Mouse (Mus musculus) neural tube, embryonic 11.5 days (tissue): ENCODE data around the gene Pigm. TPM values are rescaled to one million over a fixed set of nuclear protein-coding genes. Genes with fewer than 3 reads are reported as not detected.

Source experiments
- ATAC-seq: fragments of 200-750 bp; cut with Nextera tagmentation; 2 replicates; pipeline ENCODE4 v1.8.0; 2017; ENCODE audit warnings: moderate number of reproducible peaks, mild to moderate bottlenecking, moderate TSS enrichment, moderate library complexity; ENCODE audit not compliant: insufficient read depth, low FRiP score, low TSS enrichment
- DNase-seq: peaks from one replicate; pipeline ENCODE4 v3.0.0-alpha.2; 2015; ENCODE audit warnings: low spot score
- H3K27ac ChIP-seq: fragments of 300-500 bp; sonication (generic); 2 replicates; pipeline ENCODE4 v1.5.1; 2014; ENCODE audit warnings: low read depth, mild to moderate bottlenecking, low read length
- H3K27me3 ChIP-seq: fragments of 300-500 bp; sonication (generic); 2 replicates; pipeline ENCODE4 v1.6.1; 2014; ENCODE audit warnings: mild to moderate bottlenecking, low read length, mixed read lengths; ENCODE audit not compliant: control insufficient read depth, insufficient read depth
- H3K36me3 ChIP-seq: fragments of 300-500 bp; sonication (generic); 2 replicates; pipeline ENCODE4 v1.6.1; 2014; ENCODE audit warnings: mild to moderate bottlenecking, low read length, moderate library complexity, mixed read lengths; ENCODE audit not compliant: control insufficient read depth, insufficient read depth
- H3K4me1 ChIP-seq: fragments of 300-500 bp; sonication (generic); 2 replicates; pipeline ENCODE4 v1.6.1; 2014; ENCODE audit warnings: low read length, mixed read lengths; ENCODE audit not compliant: control insufficient read depth, insufficient read depth
- H3K4me2 ChIP-seq: fragments of 300-500 bp; sonication (generic); 2 replicates; pipeline ENCODE4 v1.6.1; 2014; ENCODE audit warnings: low read depth, mild to moderate bottlenecking, moderate library complexity
- H3K4me3 ChIP-seq: fragments of 300-500 bp; sonication (generic); 2 replicates; pipeline ENCODE4 v1.5.1; 2014; ENCODE audit warnings: low read depth, low read length
- H3K9ac ChIP-seq: fragments of 300-500 bp; sonication (generic); 2 replicates; pipeline ENCODE4 v1.6.1; 2014; ENCODE audit warnings: mild to moderate bottlenecking, low read length
- H3K9me3 ChIP-seq: fragments of 300-500 bp; sonication (generic); 2 replicates; pipeline ENCODE4 v1.6.1; 2016; ENCODE audit warnings: low read length; ENCODE audit not compliant: control insufficient read depth
- WGBS: fragments of 180-500 bp; shearing (Covaris S2); extraction: QIAGEN DNeasy Blood & Tissue Kit; methylation state at CpG from one replicate; pipeline ENCODE4 v1.1.7; 2014; 5-methylcytosine and 5-hydroxymethylcytosine counted together
- polyA plus RNA-seq: library from polyadenylated mRNA; unstranded; fragments of >200 nt; fragmentation: Nextera tagmentation; extraction: Ambion mirVana; gene quantifications from 2 replicates; pipeline ENCODE4 v1.2.1, GENCODE M21; 2014

Pigm gene
- polyA plus RNA-seq, 1 experiment from 2014 or later, result 14.2 TPM

DNA sequence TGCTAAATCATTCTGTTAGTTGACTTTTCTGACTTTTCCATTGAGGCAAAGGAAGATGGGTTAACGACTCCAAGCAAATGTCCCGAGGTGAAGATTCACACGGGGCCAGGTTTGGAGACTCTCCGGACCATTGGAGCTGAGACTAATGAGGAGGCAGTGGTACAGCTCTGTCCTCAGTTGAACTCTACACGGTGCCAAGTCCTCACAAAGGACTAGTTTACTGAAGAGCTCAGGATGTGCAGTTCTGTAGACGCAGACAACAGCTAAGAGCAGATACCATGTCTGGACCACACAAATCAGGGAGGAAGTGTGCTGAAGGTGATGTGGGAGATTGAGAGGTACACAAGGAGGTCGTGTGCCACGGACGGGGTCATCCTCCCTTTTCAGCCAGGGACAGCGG lies 18.0 kb upstream of the Pigm start:
- no peak overlapping the region for H3K4me2 ChIP-seq
- no peak for ATAC-seq
- H3K27me3 ChIP-seq, result no peaks in the 10 kb centered on the region
- no peak for DNase-seq
- H3K9me3 ChIP-seq, result no peaks in the 10 kb centered on the region
- WGBS, result 80% methylated on average over 10 of the region's 10 CpGs
- H3K4me3 ChIP-seq, result no peak overlapping the region
- H3K27ac ChIP-seq, result no peak overlapping the region
- H3K36me3 ChIP-seq, result no peaks in the 10 kb centered on the region
- H3K9ac ChIP-seq, result no peak overlapping the region
- peaks cover 8% of the 10 kb centered on the region for H3K4me1 ChIP-seq

DNA sequence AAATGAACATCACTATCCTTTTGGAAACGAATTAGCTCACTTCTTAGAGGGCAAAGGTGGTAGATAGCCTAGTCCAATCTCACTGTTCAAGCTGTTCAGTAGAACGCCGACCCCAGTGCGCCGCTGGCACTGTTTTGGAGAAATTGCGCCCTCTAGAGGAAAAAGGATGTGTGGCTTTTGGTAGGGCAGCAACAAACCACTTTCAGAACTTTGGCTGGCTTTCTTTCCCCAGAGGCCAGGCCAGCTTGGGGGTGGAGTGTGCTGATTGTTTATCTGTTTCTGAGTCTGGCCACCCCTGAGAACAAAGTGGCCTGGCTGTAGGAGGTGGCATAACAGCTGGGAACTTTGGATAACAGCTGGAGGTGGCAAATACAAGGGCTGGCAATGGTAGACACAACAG lies 11.7 kb upstream of the Pigm start:
- H3K9ac ChIP-seq, result no peak overlapping the region
- H3K27ac ChIP-seq, result no peak overlapping the region
- no peaks in the 10 kb centered on the region for H3K9me3 ChIP-seq
- 16% methylated on average over 6 of the region's 6 CpGs for WGBS
- peak; percentile 68 for DNase-seq
- peaks cover 4% of the 10 kb centered on the region; the same call in 1 of the 2 replicates for H3K4me1 ChIP-seq
- H3K27me3 ChIP-seq, result no peaks in the 10 kb centered on the region
- H3K4me2 ChIP-seq, result no peak overlapping the region
- no peak for ATAC-seq
- H3K36me3 ChIP-seq, result no peaks in the 10 kb centered on the region; the same call in 1 of the 2 replicates
- H3K4me3 ChIP-seq, result no peak overlapping the region

DNA sequence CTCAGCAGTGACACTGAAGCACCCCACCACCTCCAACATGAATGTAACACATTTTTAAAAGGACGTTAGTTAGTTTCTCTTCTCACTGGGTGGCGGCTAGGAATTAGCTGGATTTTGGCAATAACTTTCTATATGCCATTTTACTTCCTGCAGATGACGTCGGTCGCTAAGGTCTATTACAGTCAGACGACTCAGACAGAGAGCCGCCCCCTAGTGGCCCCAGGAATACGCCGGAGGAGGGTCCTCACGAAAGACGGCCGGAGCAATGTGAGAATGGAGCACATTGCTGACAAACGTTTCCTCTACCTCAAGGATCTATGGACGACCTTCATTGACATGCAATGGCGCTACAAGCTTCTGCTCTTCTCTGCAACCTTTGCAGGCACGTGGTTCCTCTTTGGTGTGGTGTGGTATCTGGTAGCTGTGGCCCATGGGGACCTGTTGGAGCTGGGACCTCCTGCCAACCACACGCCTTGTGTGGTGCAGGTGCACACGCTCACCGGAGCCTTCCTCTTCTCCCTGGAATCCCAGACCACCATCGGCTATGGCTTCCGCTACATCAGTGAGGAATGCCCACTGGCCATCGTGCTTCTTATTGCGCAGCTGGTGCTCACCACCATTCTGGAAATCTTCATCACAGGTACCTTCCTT lies 7.5 kb upstream of the Pigm start:
- DNase-seq (peak; percentile 65), ATAC-seq (no peak)
- H3K27ac ChIP-seq, result no peak overlapping the region
- H3K9ac ChIP-seq, result no peak overlapping the region
- no peak overlapping the region for H3K4me3 ChIP-seq
- no peaks in the 10 kb centered on the region; the same call in 1 of the 2 replicates for H3K36me3 ChIP-seq
- H3K4me2 ChIP-seq, result no peak overlapping the region
- no peaks in the 10 kb centered on the region for H3K9me3 ChIP-seq
- WGBS, result 29% methylated on average over 23 of the region's 23 CpGs
- peaks cover 4% of the 10 kb centered on the region; the same call in 1 of the 2 replicates for H3K4me1 ChIP-seq
- no peaks in the 10 kb centered on the region for H3K27me3 ChIP-seq

DNA sequence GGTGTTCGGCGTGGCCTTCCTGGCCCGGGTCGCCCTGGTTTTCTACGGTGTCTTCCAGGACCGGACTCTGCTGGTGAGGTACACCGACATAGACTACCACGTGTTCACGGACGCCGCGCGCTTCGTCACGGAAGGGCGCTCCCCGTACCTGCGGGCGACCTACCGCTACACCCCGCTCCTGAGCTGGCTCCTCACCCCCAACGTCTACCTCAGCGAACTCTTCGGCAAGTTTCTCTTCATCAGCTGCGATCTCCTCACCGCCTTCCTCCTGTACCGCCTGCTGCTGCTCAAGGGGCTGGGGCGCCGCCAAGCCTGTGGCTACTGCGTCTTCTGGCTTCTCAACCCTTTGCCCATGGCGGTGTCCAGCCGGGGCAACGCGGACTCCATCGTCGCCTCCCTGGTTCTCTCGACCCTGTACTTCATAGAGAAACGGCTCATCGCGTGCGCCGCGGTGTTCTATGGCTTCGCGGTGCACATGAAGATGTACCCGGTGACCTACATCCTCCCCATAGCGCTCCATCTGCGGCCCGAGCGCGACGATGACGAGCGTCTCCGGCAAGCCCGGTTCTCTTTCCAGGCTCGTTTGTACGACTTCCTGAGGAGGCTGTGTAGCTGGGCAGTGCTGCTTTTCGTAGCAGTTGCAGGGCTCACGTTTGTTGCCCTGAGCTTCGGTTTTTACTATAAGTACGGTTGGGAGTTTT lies 562 bp downstream of the Pigm start:
- Histone ChIP-seq H3K27ac (0 out of 2 replicates have a peak overlapping the region, but pooled peaks have one; percentile 53), H3K4me3 (peak overlapping the region; percentile 94)
- DNase-seq, result peak; percentile 31

DNA sequence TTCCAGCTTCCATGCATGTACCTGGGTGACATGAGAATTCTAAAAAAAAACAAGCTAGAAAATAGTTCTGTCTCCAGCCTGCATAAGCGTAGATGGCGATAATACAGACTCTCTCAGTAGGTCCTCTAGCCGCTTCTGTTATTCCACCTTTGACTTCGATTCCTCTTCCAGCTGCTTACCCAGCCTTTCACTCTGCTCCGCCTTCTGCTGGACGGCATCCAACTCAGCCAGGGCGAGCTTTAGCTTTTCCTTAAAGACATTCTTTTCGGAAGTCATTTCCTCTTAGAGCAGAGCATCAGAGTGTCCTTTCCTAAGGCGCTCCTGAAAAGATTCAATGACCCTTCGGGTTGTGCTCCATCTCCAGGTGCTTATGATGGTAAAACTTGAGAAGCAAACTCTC lies 3.7 kb downstream of the Pigm start:
- Histone ChIP-seq H3K36me3 (no peaks in the 10 kb centered on the region), H3K9ac (no peak overlapping the region), H3K27me3 (no peaks in the 10 kb centered on the region), H3K27ac (no peak overlapping the region), H3K9me3 (no peaks in the 10 kb centered on the region), H3K4me1 (peaks cover 12% of the 10 kb centered on the region; the same call in 1 of the 2 replicates), H3K4me3 (no peak overlapping the region), H3K4me2 (no peak overlapping the region)
- 89% methylated on average over 10 of the region's 10 CpGs for WGBS
- DNase-seq (no peak), ATAC-seq (no peak)

More for the DNA sequence above, 562 bp downstream of the Pigm start:
- H3K27me3 ChIP-seq, result no peaks in the 10 kb centered on the region
- peak; percentile 71 for ATAC-seq
- peaks cover 12% of the 10 kb centered on the region; the same call in 1 of the 2 replicates for H3K4me1 ChIP-seq
- H3K36me3 ChIP-seq, result no peaks in the 10 kb centered on the region
- WGBS, result 2% methylated on average over 62 of the region's 62 CpGs
- no peaks in the 10 kb centered on the region for H3K9me3 ChIP-seq
- peak overlapping the region; percentile 79 for H3K9ac ChIP-seq
- peak overlapping the region; percentile 99 for H3K4me2 ChIP-seq

DNA sequence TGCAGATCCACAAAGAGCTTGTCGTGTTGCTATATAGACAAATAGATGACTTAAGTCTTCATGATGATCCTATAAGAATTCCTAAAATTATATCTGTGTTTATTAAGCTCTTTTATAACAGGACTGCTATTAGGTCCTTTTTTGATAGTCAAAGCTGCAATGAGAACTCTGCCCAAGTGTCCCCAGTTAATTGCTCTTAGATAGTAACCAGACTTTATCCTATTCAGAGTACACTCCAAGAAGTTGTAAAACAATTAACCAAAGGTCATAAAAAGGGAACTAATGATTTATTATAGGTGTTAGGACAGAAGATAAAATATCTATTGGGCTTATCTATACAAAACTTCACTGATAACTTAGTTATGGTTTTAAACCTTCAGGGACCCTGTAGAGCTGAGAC lies 5.7 kb downstream of the Pigm start:
- no peaks in the 10 kb centered on the region for H3K36me3 ChIP-seq
- no peaks in the 10 kb centered on the region for H3K27me3 ChIP-seq
- no peak overlapping the region for H3K4me3 ChIP-seq
- ATAC-seq (no peak), DNase-seq (no peak)
- H3K27ac ChIP-seq, result no peak overlapping the region
- H3K9ac ChIP-seq, result no peak overlapping the region
- peaks cover 11% of the 10 kb centered on the region; the same call in 1 of the 2 replicates for H3K4me1 ChIP-seq
- 91% methylated on average over 1 of the region's 1 CpGs for WGBS
- H3K4me2 ChIP-seq, result no peak overlapping the region
- no peaks in the 10 kb centered on the region for H3K9me3 ChIP-seq

DNA sequence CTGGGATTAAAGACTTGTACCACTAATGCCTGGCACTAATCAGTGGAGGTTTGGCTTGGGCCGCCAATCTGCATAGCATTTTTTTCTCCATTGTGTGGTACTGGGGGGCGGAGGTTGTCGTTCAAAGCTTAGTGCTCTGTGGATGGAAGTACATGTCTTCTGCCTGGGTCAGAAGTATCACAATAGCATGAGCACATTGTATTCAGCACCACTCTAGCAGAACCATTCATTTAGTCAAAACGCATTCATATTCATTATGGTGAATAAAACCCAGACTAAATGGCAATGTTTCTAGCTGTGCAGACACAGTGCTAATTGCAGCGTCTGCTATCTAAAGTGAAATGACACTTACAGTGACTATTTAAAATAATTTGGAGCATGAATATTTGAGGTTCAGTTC lies 10.9 kb downstream of the Pigm start:
- no peak overlapping the region for H3K4me3 ChIP-seq
- H3K9ac ChIP-seq, result no peak overlapping the region
- 76% methylated on average over 5 of the region's 5 CpGs for whole genome bisulfite sequencing
- no peaks in the 10 kb centered on the region for H3K36me3 ChIP-seq
- ATAC-seq (no peak), DNase-seq (no peak)
- no peak overlapping the region for H3K27ac ChIP-seq
- H3K4me1 ChIP-seq, result no peaks in the 10 kb centered on the region
- no peak overlapping the region for H3K4me2 ChIP-seq
- H3K9me3 ChIP-seq, result no peaks in the 10 kb centered on the region
- H3K27me3 ChIP-seq, result no peaks in the 10 kb centered on the region

DNA sequence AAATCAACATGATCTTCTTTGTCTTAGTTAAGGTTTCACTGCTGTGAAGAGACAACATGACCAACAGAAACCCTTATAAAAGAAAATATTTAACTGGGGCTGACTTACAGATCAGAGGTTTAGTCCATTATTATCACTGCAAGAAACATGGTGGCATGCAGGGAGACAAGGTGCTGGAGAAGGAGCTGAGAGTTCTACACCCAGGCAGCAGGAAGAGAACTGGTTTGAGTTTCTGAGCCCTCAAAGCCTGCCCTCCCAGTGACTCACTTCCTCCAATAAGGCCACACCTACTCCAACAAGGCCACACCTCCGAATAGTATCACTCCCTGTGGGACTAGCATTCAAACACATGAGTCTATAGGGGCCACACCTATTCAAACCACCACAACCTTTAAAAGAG lies 14.4 kb downstream of the Pigm start:
- H3K4me2 ChIP-seq, result no peak overlapping the region
- 71% methylated on average over 1 of the region's 1 CpGs for WGBS
- no peak for DNase-seq

More for the DNA sequence above, 14.4 kb downstream of the Pigm start:
- H3K9me3 ChIP-seq, result no peaks in the 10 kb centered on the region
- ATAC-seq, result no peak
- H3K27ac ChIP-seq, result no peak overlapping the region
- no peaks in the 10 kb centered on the region for H3K36me3 ChIP-seq
- H3K4me1 ChIP-seq, result no peaks in the 10 kb centered on the region
- H3K9ac ChIP-seq, result no peak overlapping the region
- H3K4me3 ChIP-seq, result no peak overlapping the region
- H3K27me3 ChIP-seq, result no peaks in the 10 kb centered on the region
